Mouse (Mus musculus): ENCODE data around the gene Fxyd3.

Fxyd3 gene

GRCm38 (mm10) chr7:31098697-31099611 lies 22.4 kb upstream of the Fxyd3 start:
- no peak for DNase-seq (ENCODE audit: low spot score in 2 of 2)

DNA sequence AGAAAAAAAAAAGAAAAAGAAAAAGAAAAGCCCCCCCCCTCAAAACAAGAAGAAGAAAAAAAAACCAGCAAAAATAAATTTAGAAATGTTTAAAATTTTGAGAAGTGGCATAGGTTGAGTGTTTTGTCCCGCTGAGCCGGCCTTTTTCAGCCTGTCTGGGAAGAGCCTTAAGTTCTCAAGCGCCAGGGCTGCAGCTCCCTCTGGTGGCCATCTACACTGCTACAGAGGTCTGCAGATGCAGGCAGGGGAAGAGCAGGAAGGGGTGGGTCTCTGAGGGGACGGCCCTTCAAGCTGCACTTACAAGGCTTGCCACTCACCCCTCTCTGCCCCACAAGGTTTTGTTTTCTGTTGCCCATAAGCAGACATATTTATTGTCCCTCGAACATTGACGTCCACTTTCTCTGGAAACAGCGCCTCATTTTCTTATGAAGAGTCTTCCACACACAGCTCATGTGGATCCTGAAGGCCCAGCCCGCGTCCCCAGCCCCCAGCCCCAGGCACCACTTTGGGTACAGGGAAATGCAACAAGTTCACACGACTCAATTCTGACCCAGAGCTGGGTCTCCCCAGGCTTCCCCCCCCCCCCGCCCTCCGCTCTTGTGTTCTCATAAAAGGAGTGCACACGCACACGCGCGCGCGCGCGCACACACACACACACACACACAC lies 21.2 kb upstream of the Fxyd3 start:
- peak; percentile 89 to 93 for DNase-seq (ENCODE audit: low spot score in 2 of 2)

DNA sequence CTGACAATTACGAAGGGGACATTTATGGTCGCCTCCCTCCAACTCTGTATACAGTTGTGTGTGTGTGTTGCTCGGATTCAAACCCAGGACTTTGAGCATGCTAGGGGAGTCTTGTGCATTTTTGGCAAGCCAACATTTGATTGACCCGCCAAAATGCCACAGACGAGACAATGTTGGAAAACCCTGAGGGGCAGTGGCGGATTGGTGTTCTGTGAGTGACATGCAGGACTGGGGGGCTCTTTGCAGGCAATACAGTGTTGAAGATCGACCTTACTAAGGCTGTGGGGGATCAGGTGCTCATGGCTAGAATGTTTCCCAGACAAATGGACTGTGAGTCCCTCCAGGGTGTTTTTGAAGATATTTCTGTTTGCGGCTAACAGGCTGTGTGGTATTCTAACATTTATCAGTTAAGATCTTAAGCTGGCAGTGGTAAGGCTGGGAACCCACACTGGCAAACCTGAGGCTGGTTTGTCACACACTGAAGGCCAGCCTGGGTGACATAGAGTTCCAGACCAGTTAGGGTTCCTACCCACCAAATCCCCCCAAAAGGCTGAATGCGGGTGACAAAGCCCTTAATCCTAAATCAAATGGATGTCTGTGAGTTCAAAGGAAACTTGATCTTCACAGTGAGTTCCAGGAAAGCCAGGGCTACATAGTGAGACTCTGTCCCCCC lies 20.5 kb upstream of the Fxyd3 start:
- no peak for DNase-seq (ENCODE audit: low spot score in 2 of 2)

DNA sequence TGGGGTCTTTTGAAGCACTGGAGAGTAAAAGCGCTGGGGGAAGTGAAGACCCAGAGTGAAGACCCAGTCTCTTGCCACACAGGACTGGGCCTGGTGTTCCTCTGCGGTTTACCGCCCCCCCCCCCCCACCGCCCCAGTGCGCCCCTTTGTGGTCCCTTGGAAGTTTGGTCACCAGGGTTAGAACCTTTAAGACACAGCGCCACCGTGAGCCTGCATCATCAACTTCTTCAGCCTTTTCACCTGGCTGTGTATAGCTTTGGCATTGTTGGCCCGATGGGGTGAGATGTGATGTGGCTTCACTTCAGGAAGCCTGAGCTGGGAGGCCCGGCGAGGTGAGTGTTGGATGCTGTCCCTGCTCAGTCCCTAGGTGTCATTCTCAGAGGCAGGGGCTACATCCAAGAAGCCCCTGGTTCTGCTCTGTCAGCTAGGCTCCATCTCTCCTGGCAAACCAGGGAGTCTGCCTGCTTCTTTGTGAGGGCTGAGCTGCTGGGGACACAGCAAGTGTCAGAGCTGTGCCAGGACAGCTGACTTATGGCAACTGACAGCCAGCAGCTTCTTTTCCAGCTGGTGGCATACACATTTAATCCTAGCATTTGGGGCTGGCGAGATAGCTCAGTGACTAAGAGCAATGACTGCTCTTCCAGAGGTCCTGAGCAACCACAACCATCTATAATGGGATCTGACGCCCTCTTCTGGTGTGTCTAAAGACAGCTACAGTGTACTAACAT lies 18.4 kb upstream of the Fxyd3 start:
- DNase-seq (ENCODE audit: low spot score in 2 of 2): no peak

GRCm38 (mm10) chr7:31089721-31090120 lies 13.2 kb upstream of the Fxyd3 start:
- DNase-seq (ENCODE audit: low spot score in 2 of 2): no peak

DNA sequence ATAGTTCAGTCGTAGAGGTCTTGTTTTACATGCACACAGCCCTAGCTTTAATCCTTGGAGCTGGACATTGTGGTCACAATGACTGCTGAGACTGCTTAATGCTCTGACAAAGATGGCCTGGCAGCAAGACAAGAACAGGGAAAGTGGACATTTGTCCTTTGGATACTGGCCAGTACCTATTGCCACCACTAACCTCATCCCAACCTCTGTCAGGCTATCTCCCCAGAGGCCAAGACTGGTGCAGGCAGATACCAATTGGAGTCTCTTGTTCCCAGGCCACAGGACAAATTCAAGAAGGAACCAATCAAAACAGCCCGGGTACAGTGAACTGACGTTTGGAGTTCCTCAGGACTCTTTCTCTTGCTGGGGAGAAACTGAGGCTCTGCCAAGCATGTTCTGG lies 11.7 kb upstream of the Fxyd3 start:
- no peak for DNase-seq (ENCODE audit: low spot score in 2 of 2)

- DNase-seq (ENCODE audit: low spot score in 2 of 2): no peak
Observed at GRCm38 (mm10) chr7:31087262-31087661, 10.8 kb upstream of the Fxyd3 start.

GRCm38 (mm10) chr7:31086175-31086755 lies 9.8 kb upstream of the Fxyd3 start:
- DNase-seq (ENCODE audit: low spot score in 2 of 2): no peak

GRCm38 (mm10) chr7:31085171-31085570 lies 8.7 kb upstream of the Fxyd3 start:
- no peak for DNase-seq (ENCODE audit: low spot score in 2 of 2)

DNA sequence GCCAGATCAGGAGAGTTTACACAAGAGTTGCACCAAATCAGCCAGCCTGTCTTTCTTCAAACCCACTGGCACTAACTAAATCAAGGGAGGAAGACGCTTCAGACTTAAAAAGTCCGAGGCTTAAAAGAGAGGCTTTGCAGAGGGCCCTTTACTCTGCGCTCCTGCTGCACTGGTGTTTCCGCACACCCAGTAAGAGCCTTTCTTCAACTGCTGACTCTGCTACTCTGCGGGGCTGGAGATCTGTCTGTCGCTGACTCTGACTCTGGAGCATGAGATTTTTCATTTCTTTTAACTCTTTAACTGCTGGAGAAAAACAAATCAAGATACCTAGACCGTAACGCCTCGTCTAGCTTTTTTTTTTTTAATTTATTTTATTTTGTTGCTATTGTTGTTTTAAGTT lies 7.6 kb upstream of the Fxyd3 start:
- no peak for DNase-seq (ENCODE audit: low spot score in 2 of 2)

DNA sequence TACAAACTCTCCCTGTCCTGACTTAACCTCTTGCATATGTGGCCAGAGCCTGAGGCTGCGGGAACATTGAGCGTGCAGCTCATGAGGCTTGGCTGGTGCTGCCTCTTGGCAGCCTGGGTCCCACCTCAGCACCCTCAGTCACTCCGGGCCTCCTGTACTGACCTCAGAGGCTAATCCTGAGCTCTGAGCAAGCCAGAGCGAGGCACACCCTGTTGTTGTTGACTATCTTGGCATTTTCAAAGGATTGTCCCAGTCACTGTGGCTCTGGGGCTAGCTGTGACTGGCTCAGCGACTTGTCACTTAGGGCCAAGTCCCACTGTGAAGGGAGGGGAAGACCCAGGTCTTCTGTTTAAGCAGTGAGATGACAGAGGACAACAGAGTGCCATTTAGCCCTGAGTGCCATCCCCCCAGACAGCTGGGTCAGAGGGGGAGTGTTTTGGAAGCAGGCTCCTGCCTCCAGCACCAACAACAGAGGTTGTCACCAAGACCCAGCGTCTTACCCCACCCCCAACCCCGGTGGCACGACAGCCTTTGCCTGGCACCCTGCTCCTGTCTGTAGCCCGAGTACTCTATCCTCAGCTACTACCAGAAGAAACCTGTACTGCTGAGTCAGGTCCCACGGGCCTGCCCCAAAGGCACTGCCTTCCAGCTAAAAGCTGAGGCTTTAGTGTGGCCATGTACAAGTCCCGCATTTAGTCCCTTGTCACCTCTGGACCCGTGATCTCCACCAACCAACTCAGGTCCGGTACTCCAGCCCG lies 6.5 kb upstream of the Fxyd3 start:
- peak in 1 of 2 experiments; percentile 46 for DNase-seq (ENCODE audit: low spot score in 2 of 2)

DNA sequence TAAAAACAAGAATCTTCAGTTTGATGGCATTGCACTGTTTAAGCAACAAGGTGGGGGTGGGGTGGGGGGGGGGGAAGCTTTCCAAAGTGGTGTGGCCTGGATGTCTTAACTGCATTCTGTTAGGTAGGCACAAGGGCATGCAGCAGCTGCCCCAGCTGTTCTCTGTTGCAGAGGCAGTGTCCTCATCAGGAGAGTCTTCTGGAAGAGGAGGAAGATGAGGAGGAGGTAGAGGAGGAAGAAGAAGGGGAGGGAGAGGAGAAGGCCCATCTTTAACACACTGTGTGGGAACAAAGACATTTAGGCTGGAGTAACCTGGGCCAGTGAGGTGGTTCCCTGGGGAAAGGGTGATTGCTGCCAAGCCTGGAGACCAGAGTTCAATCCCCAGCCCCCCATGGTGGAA lies 5.6 kb upstream of the Fxyd3 start:
- no peak for DNase-seq (ENCODE audit: low spot score in 2 of 2)

- DNase-seq (ENCODE audit: low spot score in 2 of 2): no peak
Observed at GRCm38 (mm10) chr7:31081106-31081505, 4.6 kb upstream of the Fxyd3 start.

DNA sequence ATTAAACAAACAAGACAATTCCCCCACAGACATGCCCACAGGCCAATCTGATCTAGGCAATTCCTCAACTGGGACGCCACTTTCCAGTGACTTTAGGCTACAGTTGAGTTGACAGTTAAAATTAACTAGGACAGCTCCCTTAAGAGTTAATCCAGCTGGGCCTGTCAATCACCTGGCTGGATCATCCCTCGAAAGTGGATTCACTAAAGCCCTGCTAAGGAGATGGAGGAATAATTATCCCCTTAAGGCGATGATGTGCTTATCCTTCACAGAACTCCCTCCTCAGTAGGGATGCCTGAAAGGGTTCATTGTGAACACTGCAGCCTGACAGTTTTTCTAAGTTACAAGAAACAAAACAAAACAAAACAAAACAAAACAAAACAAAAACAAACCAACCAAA lies 4.1 kb upstream of the Fxyd3 start:
- no peak for DNase-seq (ENCODE audit: low spot score in 2 of 2)

DNA sequence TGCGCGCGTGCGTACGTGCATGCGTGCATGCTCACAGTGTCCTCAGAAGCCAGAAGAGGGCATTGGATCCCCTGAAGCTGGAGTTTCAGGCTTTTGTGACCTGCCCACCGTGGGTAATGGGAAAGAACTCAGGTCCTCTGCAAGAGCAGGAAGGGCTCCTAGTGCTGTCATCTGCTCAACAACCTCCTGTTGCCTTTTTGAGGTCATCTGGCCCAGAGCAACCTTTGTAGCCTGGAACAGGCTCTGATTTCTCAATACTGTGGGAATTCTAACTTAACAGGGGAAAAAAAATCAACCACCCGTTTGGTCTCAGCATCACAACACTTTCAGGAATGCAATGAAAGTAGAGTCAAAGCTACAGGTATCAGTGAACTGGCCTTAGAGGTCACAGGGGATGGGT lies 3.2 kb upstream of the Fxyd3 start:
- DNase-seq (ENCODE audit: low spot score in 2 of 2): no peak

GRCm38 (mm10) chr7:31077885-31078445 lies 1.5 kb upstream of the Fxyd3 start:
- peak in 1 of 2 experiments; percentile 45 for DNase-seq (ENCODE audit: low spot score in 2 of 2)

GRCm38 (mm10) chr7:31077470-31077869 lies 966 bp upstream of the Fxyd3 start:
- peak in 1 of 2 experiments; percentile 32 for DNase-seq (ENCODE audit: low spot score in 2 of 2)

- DNase-seq (ENCODE audit: low spot score in 2 of 2): no peak
Observed at GRCm38 (mm10) chr7:31074713-31075069, 1.8 kb downstream of the Fxyd3 start.

GRCm38 (mm10) chr7:31074061-31074712 lies 2.3 kb downstream of the Fxyd3 start:
- no peak for DNase-seq (ENCODE audit: low spot score in 2 of 2)

GRCm38 (mm10) chr7:31073546-31073945 lies 3.0 kb downstream of the Fxyd3 start:
- DNase-seq (ENCODE audit: low spot score in 2 of 2): no peak

Data from cerebellum, postnatal 4 days (tissue).